Mouse (Mus musculus) kidney, adult 2 months (tissue): ENCODE measurements around the gene Bet1l.

Experiments used
- CTCF ChIP-seq: fragments of 200-500 bp; conservative IDR thresholded peaks from 2 replicates; pipeline ENCODE4 v1.5.1; 2011; ENCODE audit warnings: low read depth, mild to moderate bottlenecking, control low read depth, low read length, moderate library complexity, mixed read lengths; ENCODE audit not compliant: insufficient read depth, insufficient read length
- POLR2A ChIP-seq: fragments of 200-500 bp; IDR thresholded peaks from one replicate; pipeline ENCODE4 v1.6.1; 2011; ENCODE audit warnings: low read depth, low read length, control low read depth

GRCm38 (mm10) chr7:140858746-140859145 lies 1.4 kb upstream of the Bet1l start:
- TF ChIP-seq POLR2A = no peak
- TF ChIP-seq CTCF = no peak
